Mouse (Mus musculus): ENCODE measurements around the gene Med17.
"Not testable (repeated sequence)": the region's sequence is repeated elsewhere in the genome, so short reads cannot be mapped to it uniquely, and the experiment has no call there.

Gene Med17

GRCm38 (mm10) chr9:15279649-15280490 lies at the start of gene Med17:
Gene Med17 (minus strand): TSS chr9:15279931.
- peak; percentile 90 to 91 for DNase-seq

GRCm38 (mm10) chr9:15318170-15318742 lies 38.5 kb upstream of the Med17 start:
- no peak for DNase-seq

GRCm38 (mm10) chr9:15317223-15318169 lies 37.8 kb upstream of the Med17 start:
- no peak for DNase-seq

GRCm38 (mm10) chr9:15316296-15316695 lies 36.6 kb upstream of the Med17 start:
- DNase-seq, result not testable (repeated sequence)

- no peak for DNase-seq
Measured at GRCm38 (mm10) chr9:15314619-15315018, 34.9 kb upstream of the Med17 start.

- DNase-seq, result no peak
Measured at GRCm38 (mm10) chr9:15313633-15314032, 33.9 kb upstream of the Med17 start.

GRCm38 (mm10) chr9:15312054-15312735 lies 32.5 kb upstream of the Med17 start:
- no peak for DNase-seq

- DNase-seq, result no peak
Measured at GRCm38 (mm10) chr9:15310179-15310578, 30.4 kb upstream of the Med17 start.

- no peak for DNase-seq
Measured at GRCm38 (mm10) chr9:15309425-15309824, 29.7 kb upstream of the Med17 start.

GRCm38 (mm10) chr9:15308254-15308653 lies 28.5 kb upstream of the Med17 start:
- DNase-seq, result no peak

GRCm38 (mm10) chr9:15307257-15307656 lies 27.5 kb upstream of the Med17 start:
- DNase-seq, result no peak

- no peak for DNase-seq
Measured at GRCm38 (mm10) chr9:15306398-15307119, 26.8 kb upstream of the Med17 start, which contains the start of gene 4931406C07Rik. Gene 4931406C07Rik (minus strand): TSS chr9:15306448.

- peak; percentile 97 to 100 for DNase-seq
Measured at GRCm38 (mm10) chr9:15305503-15306397, 26.0 kb upstream of the Med17 start, which contains the start of gene Taf1d. Gene Taf1d (plus strand): TSS chr9:15306214.

- DNase-seq, result no peak
Measured at GRCm38 (mm10) chr9:15302881-15303280, 23.1 kb upstream of the Med17 start.

GRCm38 (mm10) chr9:15302006-15302405 lies 22.3 kb upstream of the Med17 start:
- not testable (repeated sequence) for DNase-seq

GRCm38 (mm10) chr9:15301399-15301798 lies 21.7 kb upstream of the Med17 start:
- no peak for DNase-seq

- no peak for DNase-seq
Measured at GRCm38 (mm10) chr9:15300056-15300455, 20.3 kb upstream of the Med17 start.

- DNase-seq, result no peak
Measured at GRCm38 (mm10) chr9:15298451-15298850, 18.7 kb upstream of the Med17 start.

- DNase-seq, result no peak
Measured at GRCm38 (mm10) chr9:15297112-15297511, 17.4 kb upstream of the Med17 start.

- DNase-seq, result no peak
Measured at GRCm38 (mm10) chr9:15289251-15289650, 9.5 kb upstream of the Med17 start.

GRCm38 (mm10) chr9:15288402-15288801 lies 8.7 kb upstream of the Med17 start:
- no peak for DNase-seq
